19 mouse cellular contexts compared by ENCODE assay signal in the genomic region with DNA sequence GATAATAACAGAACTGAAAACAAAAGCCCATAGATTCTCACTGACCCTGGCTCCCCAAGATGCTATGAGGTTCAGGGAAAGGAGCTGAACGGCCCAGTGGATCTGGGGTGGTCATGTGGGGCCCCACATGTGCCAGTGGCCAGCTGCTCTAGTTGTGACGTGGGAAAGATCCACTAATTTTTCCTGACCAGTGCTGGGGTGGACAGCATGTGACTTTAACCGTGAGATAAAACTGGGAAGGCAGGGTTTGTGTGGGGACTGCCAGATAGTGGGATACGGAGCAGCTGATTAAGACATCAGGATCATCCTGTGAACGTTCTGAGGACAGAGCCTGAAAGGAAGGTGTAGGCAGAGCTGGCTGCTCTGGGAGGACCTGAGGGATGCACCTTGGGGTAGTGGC. TPM values are rescaled to one million over a fixed set of nuclear protein-coding genes. Genes with fewer than 3 reads are reported as not detected.
DNase-seq lines count a peak whose midpoint lies in the region; ATAC-seq and TF ChIP-seq lines count a peak whose summit lies in the region.
"Had no signal": no experiment of that assay in that cellular context is flagged by ENCODE, and none has a peak within 500 bp of the region (broad histone marks: within the 10 kb centered on the region; RNA-seq: fewer than 3 reads in every experiment).

No protein-coding gene starts in this region.

- H3K27me3 ChIP-seq in heart, embryonic 13.5 days (replicated peaks) = 0 out of 2 replicates have a peak, but pooled peaks cover 7% of the 10 kb centered on the region
- no peaks in the 10 kb centered on the region for H3K27me3 ChIP-seq in kidney, postnatal 0 days (ENCODE audit: insufficient read depth, low read length)
- no peaks in the 10 kb centered on the region for H3K27me3 ChIP-seq in testis, adult 2 months (ENCODE audit: control insufficient read depth, insufficient read depth, low read length)
- H3K27me3 ChIP-seq: embryonic facial prominence, embryonic 15.5 days; hindbrain, embryonic 12.5 days had no signal

- intact Hi-C loops in heart, postnatal 36 days (cut with DNase I) = no loop called here

- H3K9ac ChIP-seq in heart, embryonic 13.5 days = peak overlapping the region; percentile 24; the same call in 1 of the 2 replicates
- H3K9ac ChIP-seq in kidney, postnatal 0 days (ENCODE audit: low read depth, low read length) = no peak overlapping the region
- H3K9ac ChIP-seq: embryonic facial prominence, embryonic 15.5 days; hindbrain, embryonic 12.5 days had no signal

- peaks cover 48% of the 10 kb centered on the region for H3K4me1 ChIP-seq in heart, embryonic 13.5 days
- peaks cover 22% of the 10 kb centered on the region for H3K4me1 ChIP-seq in kidney, postnatal 0 days (replicated peaks; ENCODE audit: insufficient read depth, low read length)
- peaks cover 15% of the 10 kb centered on the region for H3K4me1 ChIP-seq in testis, adult 2 months (ENCODE audit: control insufficient read depth, insufficient read depth, low read length)

- no peak for ATAC-seq in heart, embryonic 13.5 days (ENCODE audit: extremely low read depth, insufficient number of reproducible peaks, low FRiP score, low TSS enrichment)
- ATAC-seq in kidney, postnatal 0 days (replicated peaks; ENCODE audit: low FRiP score, low read depth) = no peak
- ATAC-seq: forebrain, embryonic 14.5 days; hindbrain, embryonic 16.5 days; inflammation-experienced regulatory T-cells, adult 6 months had no signal

- H3K4me3 ChIP-seq in heart, embryonic 13.5 days = no peak overlapping the region
- no peak overlapping the region for H3K4me3 ChIP-seq in kidney, postnatal 0 days (replicated peaks; ENCODE audit: low read depth, low read length)
- H3K4me3 ChIP-seq in testis, adult 2 months (ENCODE audit: control insufficient read depth, low read depth, low read length) = no peak overlapping the region
- H3K4me3 ChIP-seq: embryonic facial prominence, embryonic 15.5 days; erythroblast, embryonic 14.5 days; forebrain, embryonic 10.5 days; hindbrain, embryonic 12.5 days had no signal

- H3K36me3 ChIP-seq in heart, embryonic 13.5 days = no peaks in the 10 kb centered on the region
- no peaks in the 10 kb centered on the region for H3K36me3 ChIP-seq in kidney, postnatal 0 days (ENCODE audit: insufficient read depth, low read length)
- H3K36me3 ChIP-seq in testis, adult 2 months (ENCODE audit: control insufficient read depth, insufficient read depth, low read length) = no peaks in the 10 kb centered on the region
- H3K36me3 ChIP-seq: forebrain, embryonic 10.5 days; hindbrain, embryonic 12.5 days had no signal

- H3K27ac ChIP-seq in heart, embryonic 13.5 days (replicated peaks) = peak overlapping the region; percentile 5; the same call in 1 of the 2 replicates
- peak overlapping the region; percentile 56; the same call in 1 of the 2 replicates for H3K27ac ChIP-seq in kidney, postnatal 0 days
- peak overlapping the region; percentile 22 for H3K27ac ChIP-seq in testis, adult 2 months (ENCODE audit: control insufficient read depth, insufficient read depth, low read depth, low read length)
- H3K27ac ChIP-seq: embryonic facial prominence, embryonic 15.5 days; hindbrain, embryonic 12.5 days had no signal

- DNase-seq in heart, postnatal 36 days = no peak
- DNase-seq in kidney, postnatal 0 days (ENCODE audit: low spot score) = no peak
- no peak for DNase-seq in kidney, adult 11 months
- no peak for DNase-seq in testis, postnatal 10 days (ENCODE audit: low spot score)
- no peak for DNase-seq in cerebellum, adult 9-11 months
- DNase-seq: adrenal gland, postnatal 25 days; cerebellum, adult 2 months; cerebellum, postnatal 14 days; embryo, embryonic 11 days; gastrocnemius, postnatal 10 days had no signal

- H3K9me3 ChIP-seq in heart, embryonic 13.5 days = no peaks in the 10 kb centered on the region
- H3K9me3 ChIP-seq in kidney, postnatal 0 days (replicated peaks; ENCODE audit: low read length) = no peaks in the 10 kb centered on the region
- H3K9me3 ChIP-seq: embryonic facial prominence, embryonic 15.5 days; forebrain, embryonic 10.5 days; hindbrain, embryonic 12.5 days had no signal

- H3K4me2 ChIP-seq in heart, embryonic 13.5 days = no peak overlapping the region
- H3K4me2 ChIP-seq in kidney, postnatal 0 days (ENCODE audit: low read length) = no peak overlapping the region
- H3K4me2 ChIP-seq: embryonic facial prominence, embryonic 15.5 days; hindbrain, embryonic 12.5 days had no signal

- 49% methylated on average over 5 of the region's 5 CpGs for WGBS in heart, embryonic 13.5 days
- WGBS in kidney, postnatal 0 days = 73% methylated on average over 5 of the region's 5 CpGs

- no peak for TF ChIP-seq POLR2A in testis, adult 2 months (IDR thresholded peaks at IDR 0.05; ENCODE audit: control insufficient read depth, low read depth, low read length)

- no peak for TF ChIP-seq CTCF in kidney, postnatal 0 days (IDR thresholded peaks at IDR 0.05; ENCODE audit: low read depth)
- TF ChIP-seq CTCF in testis, adult 2 months (IDR thresholded peaks at IDR 0.05; ENCODE audit: control insufficient read depth, insufficient read depth, insufficient replicate concordance, low read depth, low read length) = no peak

RNA-seq across cellular contexts. Expression of gene Sept9, which starts 48.1 kb away (rescaled TPM):
- polyA plus RNA-seq in heart, embryonic 13.5 days (2015; fragmentation: Nextera tagmentation; extraction: Ambion mirVana) = 69.3 and 75.5 TPM in 2 replicates
- total RNA-seq in heart, postnatal 36 days (2021) = 10 to 100 TPM; 28.6 to 37.1 TPM
- polyA plus RNA-seq in kidney, postnatal 0 days (2015; fragmentation: Nextera tagmentation; extraction: Ambion mirVana) = 71.2 and 78.6 TPM in 2 replicates
- polyA plus RNA-seq in testis, adult 2 months (2012; rRNA removed) = 11.7 and 12.2 TPM in 2 replicates

Comparison
In these comparisons a context has a peak if more than half of its experiments do, and no peak if none do; other contexts are left out.
1. H3K27ac ChIP-seq: peak in every context shown above with its lines; median percentile 56 in kidney, postnatal 0 days; 22 in testis, adult 2 months; 5 in heart, embryonic 13.5 days.